Mouse (Mus musculus) E14TG2a.4 (cell line): Measurements from ENCODE around the gene Gigyf1.
A peak's percentile ranks its signal among the peaks of the same experiment; 100 is the strongest.

Experiments used
- H3K27me3 ChIP-seq: 2 replicates; pipeline ENCODE4 v1.6.1; 2014; ENCODE audit warnings: low read length, control low read depth; ENCODE audit not compliant: insufficient read depth
- H3K36me3 ChIP-seq: 2 replicates; pipeline ENCODE4 v1.6.1; 2014; ENCODE audit warnings: low read length, control low read depth; ENCODE audit not compliant: insufficient read depth
- H3K4me1 ChIP-seq: replicated peaks from 2 replicates; pipeline ENCODE4 v1.6.1; 2014; ENCODE audit warnings: low read depth, low read length, control low read depth
- H3K4me3 ChIP-seq: replicated peaks from 2 replicates; pipeline ENCODE4 v1.5.1; 2014; ENCODE audit warnings: mild to moderate bottlenecking, low read length
- H3K9me3 ChIP-seq: 2 replicates; pipeline ENCODE4 v1.6.1; 2014; ENCODE audit warnings: low read length, control low read depth
- CTCF ChIP-seq: conservative IDR thresholded peaks from 2 replicates; pipeline ENCODE4 v1.5.1; 2014; ENCODE audit warnings: low read length
- NANOG ChIP-seq: IDR thresholded peaks from 2 replicates; pipeline ENCODE4 v1.6.1; 2014; ENCODE audit warnings: borderline replicate concordance, low read length, mixed read lengths
- POU5F1 ChIP-seq: IDR thresholded peaks from 2 replicates; pipeline ENCODE4 v1.6.1; 2014; ENCODE audit warnings: low read length, borderline replicate concordance

Gene Gigyf1

GRCm38 (mm10) chr5:137511706-137512105, 6.6 kb upstream of the Gigyf1 start:
- H3K27me3 ChIP-seq = no peaks in the 10 kb centered on the region
- H3K9me3 ChIP-seq = no peaks in the 10 kb centered on the region
- peaks cover 76% of the 10 kb centered on the region for H3K4me1 ChIP-seq
- peak overlapping the region; percentile 83 for H3K4me3 ChIP-seq
- H3K36me3 ChIP-seq = peaks cover 51% of the 10 kb centered on the region
- no peak for TF ChIP-seq CTCF
- TF ChIP-seq NANOG = no peak
- TF ChIP-seq POU5F1 = no peak

- TF ChIP-seq NANOG (no peak), CTCF (peak; percentile 51), POU5F1 (no peak)
- no peaks in the 10 kb centered on the region for H3K27me3 ChIP-seq
- peaks cover 88% of the 10 kb centered on the region for H3K4me1 ChIP-seq
- peaks cover 65% of the 10 kb centered on the region for H3K36me3 ChIP-seq
- peak overlapping the region; percentile 14; the same call in 1 of the 2 replicates for H3K4me3 ChIP-seq
- no peaks in the 10 kb centered on the region for H3K9me3 ChIP-seq
These were observed 5.2 kb upstream of the Gigyf1 start for GRCm38 (mm10) chr5:137512847-137513794.

- TF ChIP-seq CTCF (no peak), NANOG (no peak), POU5F1 (no peak)
- Histone ChIP-seq H3K9me3 (no peaks in the 10 kb centered on the region), H3K4me1 (peaks cover 88% of the 10 kb centered on the region), H3K4me3 (no peak overlapping the region), H3K36me3 (peaks cover 75% of the 10 kb centered on the region), H3K27me3 (no peaks in the 10 kb centered on the region)
These were observed 4.2 kb upstream of the Gigyf1 start for GRCm38 (mm10) chr5:137513951-137514721.

GRCm38 (mm10) chr5:137514811-137515210, 3.5 kb upstream of the Gigyf1 start:
- Histone ChIP-seq H3K36me3 (peaks cover 82% of the 10 kb centered on the region), H3K9me3 (no peaks in the 10 kb centered on the region), H3K4me1 (peaks cover 88% of the 10 kb centered on the region), H3K4me3 (no peak overlapping the region), H3K27me3 (no peaks in the 10 kb centered on the region)
- no peak for TF ChIP-seq POU5F1

- Histone ChIP-seq H3K27me3 (no peaks in the 10 kb centered on the region), H3K36me3 (peaks cover 97% of the 10 kb centered on the region), H3K4me3 (peak overlapping the region; percentile 46), H3K9me3 (no peaks in the 10 kb centered on the region), H3K4me1 (peaks cover 100% of the 10 kb centered on the region)
- no peak for TF ChIP-seq NANOG
- no peak for TF ChIP-seq POU5F1
- TF ChIP-seq CTCF = no peak
These were observed 1.6 kb downstream of the Gigyf1 start for GRCm38 (mm10) chr5:137519691-137520550.

GRCm38 (mm10) chr5:137521861-137522260, 3.5 kb downstream of the Gigyf1 start:
- TF ChIP-seq POU5F1 = no peak
- TF ChIP-seq CTCF = no peak
- no peak for TF ChIP-seq NANOG
- Histone ChIP-seq H3K36me3 (peaks cover 100% of the 10 kb centered on the region), H3K9me3 (no peaks in the 10 kb centered on the region), H3K4me1 (peaks cover 99% of the 10 kb centered on the region), H3K4me3 (peak overlapping the region; percentile 51; the same call in 1 of the 2 replicates), H3K27me3 (no peaks in the 10 kb centered on the region)

- peak overlapping the region; percentile 51 for H3K4me3 ChIP-seq
- peaks cover 100% of the 10 kb centered on the region for H3K36me3 ChIP-seq
- no peaks in the 10 kb centered on the region for H3K9me3 ChIP-seq
- peaks cover 99% of the 10 kb centered on the region for H3K4me1 ChIP-seq
- TF ChIP-seq CTCF = no peak
- TF ChIP-seq NANOG = no peak
- no peak for TF ChIP-seq POU5F1
- no peaks in the 10 kb centered on the region for H3K27me3 ChIP-seq
These were observed 4.4 kb downstream of the Gigyf1 start for GRCm38 (mm10) chr5:137522711-137523110.
